Mouse (Mus musculus) gastrocnemius, postnatal 25 days (tissue): Measurements from ENCODE around the gene Farp2. TPM values are rescaled to one million over a fixed set of nuclear protein-coding genes. Genes with fewer than 3 reads are reported as not detected.
"Not testable (repeated sequence)": the region's sequence is repeated elsewhere in the genome, so short reads cannot be mapped to it uniquely, and the experiment has no call there.

Source experiments
- DNase-seq: peaks from one replicate; pipeline ENCODE4 v3.0.0; 2022
- total RNA-seq, 2 experiments: library from RNA; stranded (reverse); gene quantifications; 1 replicate in 1 of 2; 2 replicates in 1 of 2; pipeline ENCODE4 v1.2.3; 2021

Farp2 gene
- total RNA-seq, 2 experiments from 2014 or later: 11.6 to 12.2 TPM

- DNase-seq: no peak
These were observed 123.3 kb downstream of the Farp2 start for GRCm38 (mm10) chr1:93635091-93635579.

GRCm38 (mm10) chr1:93635580-93636192 lies 123.8 kb downstream of the Farp2 start:
- DNase-seq: peak; percentile 99

GRCm38 (mm10) chr1:93636211-93636897 lies 124.5 kb downstream of the Farp2 start:
- no peak for DNase-seq

- no peak for DNase-seq
These were observed 130.1 kb downstream of the Farp2 start for GRCm38 (mm10) chr1:93641978-93642377.

- no peak for DNase-seq
These were observed 130.8 kb downstream of the Farp2 start for GRCm38 (mm10) chr1:93642692-93643091.

GRCm38 (mm10) chr1:93649604-93650172 lies 137.8 kb downstream of the Farp2 start:
- no peak for DNase-seq

GRCm38 (mm10) chr1:93654275-93654674 lies 142.4 kb downstream of the Farp2 start:
- no peak for DNase-seq

GRCm38 (mm10) chr1:93654798-93655197 lies 142.9 kb downstream of the Farp2 start:
- no peak for DNase-seq

GRCm38 (mm10) chr1:93656325-93657024 lies 144.6 kb downstream of the Farp2 start:
- DNase-seq: no peak

- no peak for DNase-seq
These were observed 145.1 kb downstream of the Farp2 start for GRCm38 (mm10) chr1:93657025-93657360.

- DNase-seq: not testable (repeated sequence)
These were observed 146.7 kb downstream of the Farp2 start, which contains the start of gene Stk25 for GRCm38 (mm10) chr1:93658559-93658958. Gene Stk25, minus strand, starts transcription at chr1:93658659.

- no peak for DNase-seq
These were observed 156.0 kb downstream of the Farp2 start for GRCm38 (mm10) chr1:93667760-93668400.

- peak; percentile 74 for DNase-seq
These were observed 157.1 kb downstream of the Farp2 start for GRCm38 (mm10) chr1:93668791-93669548.

GRCm38 (mm10) chr1:93669941-93670340 lies 158.1 kb downstream of the Farp2 start:
- DNase-seq: no peak

Other genes with a start within 250 kb of the Farp2 start
- gene Mterf4, start 206.2 kb upstream of the Farp2 start, total RNA-seq: 10 to 100 TPM in 1 of 2 experiments, 1 to 10 TPM in 1; 8.6 to 10.8 TPM
- gene Ppp1r7, start 169.2 kb upstream of the Farp2 start, total RNA-seq: 10 to 100 TPM; 15.8 to 17.5 TPM
- 1 to 10 TPM in 1 of 2 experiments, under 1 TPM in 1; 0.83 to 2.0 TPM for gene Pask, start 168.6 kb upstream of the Farp2 start, total RNA-seq
- gene Ano7, start 138.1 kb upstream of the Farp2 start, total RNA-seq: not detected
- gene Hdlbp, start 33.3 kb upstream of the Farp2 start, total RNA-seq: 100 to 1,000 TPM; 290 to 306 TPM
- 10 to 100 TPM; 79.2 to 82.7 TPM for gene Stk25, start 146.6 kb downstream of the Farp2 start, total RNA-seq
- 1 to 10 TPM in 1 of 2 experiments, under 1 TPM in 1; 0.90 to 1.5 TPM for gene Bok, start 173.6 kb downstream of the Farp2 start, total RNA-seq
- gene Atg4b, start 239.4 kb downstream of the Farp2 start, total RNA-seq: 10 to 100 TPM; 24.4 to 26.3 TPM
- gene Thap4, start 242.8 kb downstream of the Farp2 start, total RNA-seq: 10 to 100 TPM; 61.0 to 63.9 TPM